Mouse (Mus musculus) thymus, postnatal 4 days (tissue): ENCODE results near the gene Nr5a2.
"Not testable (repeated sequence)": the region's sequence is repeated elsewhere in the genome, so short reads cannot be mapped to it uniquely, and the experiment has no call there.

Experiments used
- DNase-seq: peaks from one replicate; pipeline ENCODE4 v3.0.0; 2021

The Nr5a2 gene

GRCm38 (mm10) chr1:136832305-136833152, 127.7 kb downstream of the Nr5a2 start:
- DNase-seq, result no peak

DNA sequence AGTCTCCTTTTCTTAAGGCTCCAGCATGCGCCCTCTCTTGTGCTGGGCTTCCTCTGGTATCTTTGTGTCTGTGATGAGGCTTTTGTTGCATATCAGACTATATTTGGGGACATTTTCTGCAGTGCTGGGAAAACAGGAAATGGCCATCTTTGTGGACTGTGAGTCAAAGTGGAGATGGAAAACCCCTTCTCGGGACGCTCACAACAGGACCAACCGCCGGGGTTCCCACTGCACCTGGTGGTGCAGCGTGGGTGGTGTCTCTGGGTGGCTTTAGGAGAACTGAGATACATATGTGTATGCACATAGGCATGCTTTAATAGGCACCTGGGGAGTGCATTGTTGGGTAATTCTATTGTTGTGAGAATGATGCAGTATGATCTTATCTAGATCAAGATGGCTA, 129.3 kb downstream of the Nr5a2 start:
- no peak for DNase-seq

GRCm38 (mm10) chr1:136829931-136830330, 130.3 kb downstream of the Nr5a2 start:
- no peak for DNase-seq

GRCm38 (mm10) chr1:136823897-136824296, 136.4 kb downstream of the Nr5a2 start:
- no peak for DNase-seq

DNA sequence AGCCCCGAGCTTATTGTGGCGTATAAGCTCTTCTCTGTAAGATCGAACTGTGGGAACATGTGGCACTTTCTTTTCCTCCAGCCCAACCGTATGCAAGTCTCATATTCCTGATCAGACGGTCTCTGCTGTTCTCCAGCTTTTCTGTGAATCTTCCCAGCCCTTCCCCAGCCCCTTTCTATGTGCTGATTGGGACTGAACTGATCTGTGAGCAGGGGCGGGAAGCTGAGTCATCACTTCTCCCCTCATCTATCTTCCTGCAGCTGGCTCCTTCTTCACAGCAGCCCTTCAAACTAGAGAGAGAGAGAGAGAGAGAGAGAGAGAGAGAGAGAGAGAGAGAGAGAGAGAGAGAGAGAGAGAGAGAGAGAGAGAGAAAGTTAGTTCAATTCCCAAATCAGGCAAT, 159.6 kb downstream of the Nr5a2 start:
- DNase-seq, result no peak

DNA sequence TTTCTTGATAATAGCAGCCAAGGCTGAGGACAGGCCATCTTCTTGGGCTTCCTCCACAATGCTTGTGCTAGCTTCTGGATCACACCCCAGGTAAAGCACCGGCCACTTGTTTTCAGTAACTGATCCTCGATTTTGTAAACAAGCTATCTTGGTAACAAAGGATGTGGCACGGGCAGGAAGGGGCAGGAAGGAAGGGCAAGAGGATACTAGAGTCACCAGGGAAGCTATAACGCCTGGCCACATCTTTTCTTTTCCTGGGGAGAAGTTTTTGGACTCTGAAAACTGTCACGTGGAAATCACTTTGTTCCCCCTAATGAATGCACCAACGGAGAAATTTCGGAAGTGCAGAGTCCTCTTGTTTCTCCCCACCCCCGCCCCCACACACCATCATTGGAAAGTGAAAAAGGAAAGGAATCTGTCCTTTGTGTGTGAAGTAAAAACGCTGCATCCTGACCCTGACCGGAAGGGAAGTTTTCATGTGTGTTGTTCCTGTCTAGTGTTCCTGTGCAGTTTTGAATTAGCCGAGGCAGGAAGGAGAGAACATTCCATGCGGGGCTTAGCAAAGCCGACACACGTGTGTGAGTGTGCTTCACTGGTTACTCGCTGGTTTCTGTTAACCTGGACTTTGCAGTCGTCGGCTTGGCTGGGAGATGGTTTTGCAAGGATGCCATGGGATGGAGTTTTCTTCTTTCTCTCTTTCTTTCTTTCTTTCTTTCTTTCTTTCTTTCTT, 163.7 kb downstream of the Nr5a2 start:
- no peak for DNase-seq

DNA sequence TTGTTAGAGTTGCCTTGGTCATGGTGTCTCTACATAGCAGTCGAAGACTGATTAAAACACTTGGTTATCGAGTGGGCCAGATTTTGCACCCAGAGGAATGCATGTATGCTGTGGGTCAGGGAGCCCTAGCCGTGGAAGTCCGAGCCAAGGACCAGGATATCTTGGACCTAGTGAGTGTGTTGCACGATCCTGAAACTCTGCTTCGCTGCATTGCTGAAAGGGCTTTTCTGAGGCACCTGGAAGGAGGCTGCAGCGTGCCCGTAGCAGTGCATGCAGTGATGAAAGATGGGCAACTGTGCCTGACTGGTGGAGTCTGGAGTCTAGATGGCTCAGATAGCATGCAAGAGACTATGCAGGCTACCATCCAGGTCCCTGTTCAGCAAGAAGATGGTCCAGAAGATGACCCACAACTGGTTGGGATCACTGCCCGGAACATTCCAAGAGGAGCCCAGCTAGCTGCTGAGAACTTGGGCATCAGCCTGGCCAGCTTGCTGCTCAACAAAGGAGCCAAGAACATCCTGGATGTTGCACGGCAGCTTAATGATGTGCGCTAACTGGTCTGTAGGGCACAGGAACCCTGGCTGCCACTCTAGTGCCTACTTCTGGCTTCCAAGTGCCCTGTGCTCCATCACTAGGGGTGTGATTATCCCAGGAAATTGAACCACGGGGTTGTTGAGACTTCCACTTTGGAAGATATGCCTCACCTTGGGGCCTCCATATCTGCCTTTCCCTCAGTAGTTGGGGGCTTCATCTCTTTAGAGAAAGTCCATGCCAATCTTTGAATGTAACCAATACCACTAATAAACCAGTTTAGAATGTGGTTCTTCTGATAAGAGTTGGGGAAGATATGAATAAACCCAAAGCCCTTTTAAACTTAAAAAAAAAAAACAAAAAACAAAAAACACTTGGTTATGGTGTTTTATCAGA, 167.0 kb downstream of the Nr5a2 start:
- not testable (repeated sequence) for DNase-seq
